ENCODE assay signal across 9 mouse cellular contexts in the genomic region with DNA sequence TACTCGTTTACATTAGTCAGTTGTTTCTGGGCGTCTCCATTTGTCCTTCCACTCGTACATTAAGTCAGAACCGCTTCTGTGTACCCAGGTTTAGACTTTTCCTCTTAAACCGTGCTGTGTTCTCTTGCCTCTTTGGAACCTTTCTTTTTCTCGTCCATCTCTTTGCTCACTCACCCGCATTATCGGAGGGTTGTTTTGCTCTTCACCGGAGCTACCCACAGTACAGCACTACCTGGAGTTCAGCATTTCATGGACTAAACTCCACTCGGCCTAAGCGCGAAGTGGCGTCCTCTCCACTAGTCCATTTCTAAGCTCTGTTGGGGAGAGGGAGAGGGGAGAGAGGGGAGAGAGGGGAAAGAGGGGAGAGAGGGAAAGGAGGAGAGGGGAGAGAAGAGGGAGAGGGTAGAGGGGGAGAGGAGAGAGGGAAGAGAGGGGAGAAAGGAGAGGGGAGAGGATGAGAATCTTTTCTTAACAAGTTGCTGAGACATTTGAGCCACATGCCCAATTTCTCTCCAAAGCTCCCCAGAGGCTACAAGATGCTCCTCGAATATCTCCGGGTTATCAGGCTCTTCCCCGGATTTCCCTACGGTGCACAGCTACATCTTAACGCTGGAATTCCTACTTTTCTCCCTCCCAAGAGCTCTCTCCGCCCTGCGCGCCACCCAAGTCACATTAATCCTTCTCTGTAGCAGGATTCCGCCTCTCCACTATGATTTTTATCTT. TPM values are rescaled to one million over a fixed set of nuclear protein-coding genes. Genes with fewer than 3 reads are reported as not detected.
A peak's percentile ranks its signal among the peaks of the same experiment; 100 is the strongest.
DNase-seq lines count a peak whose midpoint lies in the region; ATAC-seq and TF ChIP-seq lines count a peak whose summit lies in the region.
"Had no signal": no experiment of that assay in that cellular context is flagged by ENCODE, and none has a peak within 500 bp of the region (broad histone marks: within the 10 kb centered on the region; RNA-seq: fewer than 3 reads in every experiment).

No protein-coding gene starts in this region.

- peak overlapping the region; percentile 75 for H3K4me2 ChIP-seq in hindbrain, embryonic 15.5 days
- peak overlapping the region; percentile 52 for H3K4me2 ChIP-seq in midbrain, embryonic 14.5 days (ENCODE audit: low read length)

- TF ChIP-seq EP300 in heart, adult 2 months (IDR thresholded peaks at IDR 0.05; ENCODE audit: insufficient read depth, low read depth, low read length), result no peak

- H3K27ac ChIP-seq in heart, adult 2 months, result no peak overlapping the region
- no peak overlapping the region for H3K27ac ChIP-seq in hindbrain, embryonic 15.5 days (replicated peaks)
- no peak overlapping the region for H3K27ac ChIP-seq in midbrain, embryonic 14.5 days (replicated peaks; ENCODE audit: low read depth, low read length)

- no peaks in the 10 kb centered on the region for H3K79me2 ChIP-seq in heart, adult 2 months (replicated peaks; ENCODE audit: control insufficient read depth, insufficient read depth, low read length)

- no peaks in the 10 kb centered on the region; the same call in 1 of the 2 replicates for H3K4me1 ChIP-seq in heart, adult 2 months (ENCODE audit: control insufficient read depth, insufficient read depth, low read length)
- peaks cover 11% of the 10 kb centered on the region; the same call in 1 of the 2 replicates for H3K4me1 ChIP-seq in hindbrain, embryonic 15.5 days (replicated peaks)
- H3K4me1 ChIP-seq in midbrain, embryonic 14.5 days (ENCODE audit: control insufficient read depth, insufficient read depth, low read length), result no peaks in the 10 kb centered on the region

- H3K36me3 ChIP-seq in heart, adult 2 months (ENCODE audit: control insufficient read depth, insufficient read depth, low read length), result no peaks in the 10 kb centered on the region
- H3K36me3 ChIP-seq in hindbrain, embryonic 15.5 days, result no peaks in the 10 kb centered on the region
- H3K36me3 ChIP-seq in midbrain, embryonic 14.5 days (ENCODE audit: control insufficient read depth, insufficient read depth, low read length), result no peaks in the 10 kb centered on the region

- no peak for DNase-seq in heart, adult 2 months
- no peak for DNase-seq in heart, postnatal 10 days
- DNase-seq in ZHBTc4 (ENCODE audit: low read depth, low spot score), result peak; percentile 40
- peak; percentile 33 for DNase-seq in midbrain, embryonic 14.5 days
- DNase-seq in layer of hippocampus, adult 9-11 months, result no peak
- no peak for DNase-seq in adrenal gland, postnatal 25 days
- DNase-seq in MN1 (ENCODE audit: low spot score), result no peak

- TF ChIP-seq CTCF in heart, adult 2 months (IDR thresholded peaks at IDR 0.05), result no peak

- peak overlapping the region; percentile 12; the same call in 1 of the 2 replicates for H3K4me3 ChIP-seq in heart, adult 2 months
- peak overlapping the region; percentile 51 for H3K4me3 ChIP-seq in hindbrain, embryonic 15.5 days
- peak overlapping the region; percentile 31 for H3K4me3 ChIP-seq in midbrain, embryonic 14.5 days (replicated peaks; ENCODE audit: low read depth, low read length)

- no peak for TF ChIP-seq POLR2A in heart, adult 2 months (IDR thresholded peaks at IDR 0.05; ENCODE audit: insufficient read depth, low read depth, low read length)

- no peaks in the 10 kb centered on the region for H3K9me3 ChIP-seq in hindbrain, embryonic 15.5 days
- no peaks in the 10 kb centered on the region for H3K9me3 ChIP-seq in midbrain, embryonic 14.5 days (ENCODE audit: control insufficient read depth, low read length)

- ATAC-seq in hindbrain, embryonic 15.5 days (ENCODE audit: low FRiP score, low read depth), result peak; percentile 65; the same call in 1 of the 2 replicates
- no peak for ATAC-seq in midbrain, embryonic 14.5 days (ENCODE audit: low FRiP score, low TSS enrichment)

- 3% methylated on average over 22 of the region's 22 CpGs for WGBS in heart, adult 2 months
- under 1% methylated on average over 22 of the region's 22 CpGs for WGBS in hindbrain, embryonic 15.5 days
- WGBS in midbrain, embryonic 14.5 days, result under 1% methylated on average over 22 of the region's 22 CpGs

- H3K9ac ChIP-seq in heart, adult 2 months (ENCODE audit: low read depth, low read length), result no peak overlapping the region
- H3K9ac ChIP-seq in hindbrain, embryonic 15.5 days, result peak overlapping the region; percentile 26; the same call in 1 of the 2 replicates
- no peak overlapping the region for H3K9ac ChIP-seq in midbrain, embryonic 14.5 days (replicated peaks; ENCODE audit: low read length)

- intact Hi-C loops in heart, adult 2 months (cut with DNase I), result loop anchor here (5.0 kb wide), 1 partner anchor 103 kb away; no protein-coding TSS in a partner anchor
- intact Hi-C loops in heart, postnatal 10 days (cut with DNase I), result no loop called here

- H3K27me3 ChIP-seq in heart, adult 2 months (ENCODE audit: control insufficient read depth, insufficient read depth, low read length), result peaks cover 4% of the 10 kb centered on the region
- peaks cover 26% of the 10 kb centered on the region for H3K27me3 ChIP-seq in hindbrain, embryonic 15.5 days
- peaks cover 15% of the 10 kb centered on the region; the same call in 1 of the 2 replicates for H3K27me3 ChIP-seq in midbrain, embryonic 14.5 days (ENCODE audit: control insufficient read depth, insufficient read depth, low read length)

RNA-seq across cellular contexts. Expression of gene Vmn1r223, which starts 52.5 kb away (rescaled TPM):
- total RNA-seq in heart, adult 2 months (2021), result not detected
- not detected in 2 replicates for polyA plus RNA-seq in heart, adult 2 months (2012; rRNA removed)
- total RNA-seq in heart, postnatal 10 days (2021), result not detected
- not detected in 2 replicates for polyA plus RNA-seq in hindbrain, embryonic 15.5 days (2015; fragmentation: Nextera tagmentation; extraction: Ambion mirVana)
- not detected in 2 replicates for polyA plus RNA-seq in midbrain, embryonic 14.5 days (2014; fragmentation: Nextera tagmentation; extraction: Ambion mirVana)
- not detected in 2 replicates for total RNA-seq in adrenal gland, postnatal 25 days (2021)
- total RNA-seq: left cerebral cortex, adult 18-20 months had no signal

Comparison
In these comparisons a context has a peak if more than half of its experiments do, and no peak if none do; other contexts are left out.
1. DNase-seq: peak in ZHBTc4 (single experiment) and midbrain, embryonic 14.5 days (single experiment); none in heart, adult 2 months (0 of 2), heart, postnatal 10 days (0 of 2), layer of hippocampus, adult 9-11 months (single experiment), adrenal gland, postnatal 25 days (single experiment) and MN1 (single experiment).
2. Peak in every context shown above with its lines, with median percentiles within 50 percentile points of each other: H3K4me3 ChIP-seq.